Mouse (Mus musculus): ENCODE results near the gene Fbxo46.

- no peak for TF ChIP-seq MYOD1 (IDR thresholded peaks at IDR 0.05; ENCODE audit: control insufficient read depth in 1 of 3, insufficient read length in 2 of 3, low read depth in 2 of 3)
- TF ChIP-seq TCF12 (IDR thresholded peaks at IDR 0.05; ENCODE audit: insufficient read depth, poor library complexity, severe bottlenecking), result no peak
These were observed 52.2 kb downstream of the Fbxo46 start for GRCm38 (mm10) chr7:19171831-19172230.

Data from myocyte (in vitro differentiated cells).